Mouse (Mus musculus) forebrain, embryonic 10.5 days (tissue): Measurements from ENCODE around the gene Rplp1. TPM values are rescaled to one million over a fixed set of nuclear protein-coding genes. Genes with fewer than 3 reads are reported as not detected.

ENCODE experiments used
- DNase-seq: peaks from one replicate; pipeline ENCODE4 v3.0.0-alpha.2; 2017; ENCODE audit warnings: low spot score; ENCODE audit errors: extremely low spot score
- H3K27ac ChIP-seq: fragments of 300-500 bp; sonication (generic); 2 replicates; pipeline ENCODE4 v1.5.1; 2016; ENCODE audit warnings: mild to moderate bottlenecking
- H3K27me3 ChIP-seq: fragments of 300-500 bp; sonication (generic); 2 replicates; pipeline ENCODE4 v1.6.1; 2016; ENCODE audit warnings: mild to moderate bottlenecking; ENCODE audit not compliant: poor library complexity, severe bottlenecking
- H3K36me3 ChIP-seq: fragments of 300-500 bp; sonication (generic); replicated peaks from 2 replicates; pipeline ENCODE4 v1.6.1; 2016; ENCODE audit warnings: mild to moderate bottlenecking, moderate library complexity
- H3K4me1 ChIP-seq: fragments of 300-500 bp; sonication (generic); 2 replicates; pipeline ENCODE4 v1.6.1; 2016
- H3K4me3 ChIP-seq: fragments of 300-500 bp; sonication (generic); 2 replicates; pipeline ENCODE4 v1.5.1; 2016; ENCODE audit warnings: mild to moderate bottlenecking, moderate library complexity
- H3K9me3 ChIP-seq: fragments of 300-500 bp; sonication (generic); 2 replicates; pipeline ENCODE4 v1.6.1; 2016; ENCODE audit warnings: mild to moderate bottlenecking, moderate library complexity
- WGBS: fragments of 180-500 bp; shearing (Covaris S2); methylation state at CpG from one replicate; pipeline ENCODE4 v1.1.7; 2016; 5-methylcytosine and 5-hydroxymethylcytosine counted together
- polyA plus RNA-seq: library from polyadenylated mRNA; unstranded; fragments of >200 nt; fragmentation: Nextera tagmentation; extraction: Ambion mirVana; gene quantifications from 2 replicates; pipeline ENCODE4 v1.2.1, GENCODE M21; 2016

Gene Rplp1
- polyA plus RNA-seq, 1 experiment from 2014 or later: 1,247 TPM

GRCm38 (mm10) chr9:61933333-61933732 is 19.0 kb upstream of the Rplp1 start:
- no peak for DNase-seq
- H3K36me3 ChIP-seq: peaks cover 100% of the 10 kb centered on the region
- H3K4me1 ChIP-seq: no peaks in the 10 kb centered on the region
- H3K4me3 ChIP-seq: no peak overlapping the region
- H3K27ac ChIP-seq: no peak overlapping the region
- H3K9me3 ChIP-seq: no peaks in the 10 kb centered on the region
- WGBS: 96% methylated on average over 2 of the region's 2 CpGs
- no peaks in the 10 kb centered on the region for H3K27me3 ChIP-seq

- Histone ChIP-seq H3K36me3 (peaks cover 100% of the 10 kb centered on the region), H3K27me3 (no peaks in the 10 kb centered on the region), H3K9me3 (no peaks in the 10 kb centered on the region), H3K4me3 (no peak overlapping the region), H3K27ac (no peak overlapping the region), H3K4me1 (no peaks in the 10 kb centered on the region)
- no peak for DNase-seq
- 97% methylated on average over 3 of the region's 3 CpGs for WGBS
Observed at GRCm38 (mm10) chr9:61932009-61932408, 17.7 kb upstream of the Rplp1 start.

- H3K27ac ChIP-seq: no peak overlapping the region
- no peaks in the 10 kb centered on the region for H3K4me1 ChIP-seq
- H3K9me3 ChIP-seq: no peaks in the 10 kb centered on the region
- DNase-seq: no peak
- peaks cover 100% of the 10 kb centered on the region for H3K36me3 ChIP-seq
- 93% methylated on average over 10 of the region's 10 CpGs for WGBS
- H3K4me3 ChIP-seq: no peak overlapping the region
- H3K27me3 ChIP-seq: no peaks in the 10 kb centered on the region
Observed at GRCm38 (mm10) chr9:61925086-61925660, 10.8 kb upstream of the Rplp1 start.

- no peak for DNase-seq
- 93% methylated on average over 6 of the region's 6 CpGs for WGBS
- Histone ChIP-seq H3K27me3 (no peaks in the 10 kb centered on the region), H3K36me3 (peaks cover 94% of the 10 kb centered on the region), H3K4me3 (no peak overlapping the region), H3K4me1 (peaks cover 3% of the 10 kb centered on the region), H3K27ac (no peak overlapping the region), H3K9me3 (no peaks in the 10 kb centered on the region)
Observed at GRCm38 (mm10) chr9:61920331-61920730, 6.0 kb upstream of the Rplp1 start.

- Histone ChIP-seq H3K4me1 (peaks cover 9% of the 10 kb centered on the region), H3K4me3 (no peak overlapping the region), H3K27me3 (no peaks in the 10 kb centered on the region), H3K9me3 (no peaks in the 10 kb centered on the region), H3K36me3 (peaks cover 86% of the 10 kb centered on the region), H3K27ac (no peak overlapping the region)
- 94% methylated on average over 5 of the region's 5 CpGs for WGBS
- no peak for DNase-seq
Observed at GRCm38 (mm10) chr9:61919464-61919863, 5.1 kb upstream of the Rplp1 start.

- Histone ChIP-seq H3K4me1 (peaks cover 23% of the 10 kb centered on the region), H3K27me3 (no peaks in the 10 kb centered on the region), H3K4me3 (no peak overlapping the region), H3K36me3 (peaks cover 78% of the 10 kb centered on the region), H3K9me3 (no peaks in the 10 kb centered on the region), H3K27ac (no peak overlapping the region)
- no peak for DNase-seq
- 97% methylated on average over 6 of the region's 6 CpGs for WGBS
Observed at GRCm38 (mm10) chr9:61917436-61917835, 3.1 kb upstream of the Rplp1 start.

- no peaks in the 10 kb centered on the region for H3K9me3 ChIP-seq
- no peak overlapping the region for H3K27ac ChIP-seq
- H3K4me1 ChIP-seq: peaks cover 26% of the 10 kb centered on the region
- WGBS: 90% methylated on average over 3 of the region's 3 CpGs
- H3K4me3 ChIP-seq: no peak overlapping the region
- peaks cover 78% of the 10 kb centered on the region for H3K36me3 ChIP-seq
- DNase-seq: no peak
- H3K27me3 ChIP-seq: no peaks in the 10 kb centered on the region
Observed at GRCm38 (mm10) chr9:61916986-61917385, 2.6 kb upstream of the Rplp1 start.

- H3K27me3 ChIP-seq: no peaks in the 10 kb centered on the region
- DNase-seq: no peak
- no peaks in the 10 kb centered on the region for H3K9me3 ChIP-seq
- peaks cover 33% of the 10 kb centered on the region for H3K4me1 ChIP-seq
- H3K27ac ChIP-seq: peak overlapping the region; percentile 93; the same call in 1 of the 2 replicates
- 51% methylated on average over 4 of the region's 4 CpGs for WGBS
- H3K36me3 ChIP-seq: peaks cover 78% of the 10 kb centered on the region
- H3K4me3 ChIP-seq: peak overlapping the region; percentile 96
Observed at GRCm38 (mm10) chr9:61915393-61916005, 1.2 kb upstream of the Rplp1 start.

- H3K27ac ChIP-seq: peak overlapping the region; percentile 93
- H3K4me1 ChIP-seq: peaks cover 33% of the 10 kb centered on the region
- WGBS: 5% methylated on average over 13 of the region's 13 CpGs
- no peaks in the 10 kb centered on the region for H3K27me3 ChIP-seq
- peaks cover 75% of the 10 kb centered on the region for H3K36me3 ChIP-seq
- H3K9me3 ChIP-seq: no peaks in the 10 kb centered on the region
- H3K4me3 ChIP-seq: peak overlapping the region; percentile 96
- DNase-seq: no peak
Observed at GRCm38 (mm10) chr9:61914917-61915300, 567 bp upstream of the Rplp1 start.

GRCm38 (mm10) chr9:61911300-61912128 is 2.8 kb downstream of the Rplp1 start:
- Histone ChIP-seq H3K27me3 (no peaks in the 10 kb centered on the region), H3K4me3 (peak overlapping the region; percentile 10; the same call in 1 of the 2 replicates), H3K36me3 (peaks cover 54% of the 10 kb centered on the region), H3K27ac (0 out of 2 replicates have a peak overlapping the region, but pooled peaks have one; percentile 16), H3K9me3 (no peaks in the 10 kb centered on the region), H3K4me1 (peaks cover 33% of the 10 kb centered on the region)
- no peak for DNase-seq
- 47% methylated on average over 6 of the region's 6 CpGs for WGBS

GRCm38 (mm10) chr9:61910526-61911256 is 3.7 kb downstream of the Rplp1 start:
- Histone ChIP-seq H3K4me3 (no peak overlapping the region), H3K9me3 (no peaks in the 10 kb centered on the region), H3K36me3 (peaks cover 48% of the 10 kb centered on the region), H3K27me3 (no peaks in the 10 kb centered on the region), H3K4me1 (peaks cover 33% of the 10 kb centered on the region), H3K27ac (no peak overlapping the region)
- DNase-seq: peak; percentile 54
- 51% methylated on average over 20 of the region's 20 CpGs for WGBS

- Histone ChIP-seq H3K4me3 (no peak overlapping the region), H3K36me3 (peaks cover 48% of the 10 kb centered on the region), H3K27me3 (no peaks in the 10 kb centered on the region), H3K4me1 (peaks cover 28% of the 10 kb centered on the region), H3K27ac (no peak overlapping the region), H3K9me3 (no peaks in the 10 kb centered on the region)
- no peak for DNase-seq
- WGBS: 93% methylated on average over 1 of the region's 1 CpGs
Observed at GRCm38 (mm10) chr9:61909633-61910032, 4.7 kb downstream of the Rplp1 start.
